Mouse (Mus musculus) forebrain, embryonic 16.5 days (tissue): Measurements from ENCODE around the gene Txnrd1. TPM values are rescaled to one million over a fixed set of nuclear protein-coding genes. Genes with fewer than 3 reads are reported as not detected.

Source experiments
- ATAC-seq: fragments of 200-750 bp; cut with Nextera tagmentation; 2 replicates; pipeline ENCODE4 v1.8.0; 2017; ENCODE audit warnings: mild to moderate bottlenecking, moderate library complexity
- H3K27ac ChIP-seq: fragments of 300-500 bp; sonication (generic); 2 replicates; pipeline ENCODE4 v1.5.1; 2014; ENCODE audit warnings: low read length, control low read depth
- H3K27me3 ChIP-seq: fragments of 300-500 bp; sonication (generic); replicated peaks from 2 replicates; pipeline ENCODE4 v1.6.1; 2014; ENCODE audit warnings: low read length; ENCODE audit not compliant: control insufficient read depth, insufficient read depth
- H3K36me3 ChIP-seq: fragments of 300-500 bp; sonication (generic); 2 replicates; pipeline ENCODE4 v1.6.1; 2014; ENCODE audit not compliant: control insufficient read depth, insufficient read depth
- H3K4me1 ChIP-seq: fragments of 300-500 bp; sonication (generic); replicated peaks from 2 replicates; pipeline ENCODE4 v1.6.1; 2014; ENCODE audit warnings: low read length; ENCODE audit not compliant: control insufficient read depth, insufficient read depth
- H3K4me2 ChIP-seq: fragments of 300-500 bp; sonication (generic); 2 replicates; pipeline ENCODE4 v1.6.1; 2014; ENCODE audit warnings: mild to moderate bottlenecking, low read length, control low read depth
- H3K4me3 ChIP-seq: fragments of 300-500 bp; sonication (generic); replicated peaks from 2 replicates; pipeline ENCODE4 v1.5.1; 2014; ENCODE audit warnings: mild to moderate bottlenecking, low read length, control low read depth
- H3K9ac ChIP-seq: fragments of 300-500 bp; sonication (generic); replicated peaks from 2 replicates; pipeline ENCODE4 v1.6.1; 2014; ENCODE audit warnings: low read depth, low read length, control low read depth
- H3K9me3 ChIP-seq: fragments of 300-500 bp; sonication (generic); 2 replicates; pipeline ENCODE4 v1.6.1; 2016; ENCODE audit warnings: low read length; ENCODE audit not compliant: control insufficient read depth
- WGBS: fragments of 180-500 bp; shearing (Covaris S2); extraction: QIAGEN DNeasy Blood & Tissue Kit; methylation state at CpG from one replicate; pipeline ENCODE4 v1.1.7; 2014; 5-methylcytosine and 5-hydroxymethylcytosine counted together
- polyA plus RNA-seq: library from polyadenylated mRNA; unstranded; fragments of >200 nt; fragmentation: Nextera tagmentation; extraction: Ambion mirVana; gene quantifications from 2 replicates; pipeline ENCODE4 v1.2.1, GENCODE M21; 2015

Txnrd1 gene
- 157 and 179 TPM in 2 replicates for polyA plus RNA-seq

DNA sequence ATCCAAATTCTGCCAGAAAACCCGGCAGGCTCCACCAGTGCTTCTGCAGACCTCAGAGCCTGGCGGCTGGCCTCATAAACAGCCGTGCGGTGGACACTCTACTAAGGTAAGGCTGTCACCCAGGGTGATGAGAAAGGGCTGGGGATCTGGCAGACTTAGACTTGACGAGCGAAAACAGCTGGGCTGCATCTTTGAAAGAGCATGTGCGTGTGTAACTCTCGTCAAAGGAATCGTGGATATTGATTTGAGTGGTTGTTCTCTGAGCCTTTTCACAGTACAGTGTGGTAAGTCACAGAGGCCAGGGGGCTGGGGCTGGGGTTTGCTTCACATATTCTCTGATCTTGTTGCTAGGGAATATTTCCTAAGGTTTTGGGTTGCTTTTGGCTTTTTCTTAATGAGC lies at the start of gene Txnrd1:
Gene Txnrd1, plus strand, starts transcription at position 26 of the 400 bp plus-strand sequence.
- no peak within 1 kb of the TSS for H3K9ac ChIP-seq

DNA sequence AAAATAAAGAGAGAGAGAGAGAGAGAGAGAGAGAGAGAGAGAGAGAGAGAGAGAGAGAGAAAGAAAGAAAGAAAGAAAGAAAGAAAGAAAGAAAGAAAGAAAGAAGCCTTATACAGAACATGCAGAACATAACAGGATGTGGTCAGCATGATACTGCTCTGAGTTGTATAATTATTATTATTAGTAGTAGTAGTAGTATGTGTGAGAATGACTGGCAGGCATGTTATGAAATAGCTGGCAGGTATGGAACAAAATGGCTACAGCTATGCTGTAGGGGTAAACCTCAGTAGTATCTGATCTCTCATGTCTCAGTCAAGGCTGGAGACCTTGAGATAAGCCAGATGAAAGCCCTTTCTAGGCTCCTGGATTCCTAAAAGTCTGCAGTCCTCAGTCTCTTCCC lies 44.6 kb upstream of the Txnrd1 start:
- Histone ChIP-seq H3K4me1 (no peaks in the 10 kb centered on the region), H3K4me2 (no peak overlapping the region), H3K27ac (no peak overlapping the region), H3K9ac (no peak overlapping the region), H3K27me3 (no peaks in the 10 kb centered on the region), H3K36me3 (no peaks in the 10 kb centered on the region), H3K4me3 (no peak overlapping the region), H3K9me3 (no peaks in the 10 kb centered on the region)
- no peak for ATAC-seq

More for the DNA sequence above, at the start of gene Txnrd1:
- ATAC-seq: no peak
- no peaks in the 10 kb centered on the region for H3K4me1 ChIP-seq
- H3K9me3 ChIP-seq: no peaks in the 10 kb centered on the region
- H3K4me3 ChIP-seq: no peak within 1 kb of the TSS
- 56% methylated on average over 9 of the region's 9 CpGs for WGBS
- H3K36me3 ChIP-seq: no peaks in the 10 kb centered on the region
- no peak within 1 kb of the TSS for H3K4me2 ChIP-seq
- H3K27ac ChIP-seq: no peak within 1 kb of the TSS
- no peaks in the 10 kb centered on the region for H3K27me3 ChIP-seq

DNA sequence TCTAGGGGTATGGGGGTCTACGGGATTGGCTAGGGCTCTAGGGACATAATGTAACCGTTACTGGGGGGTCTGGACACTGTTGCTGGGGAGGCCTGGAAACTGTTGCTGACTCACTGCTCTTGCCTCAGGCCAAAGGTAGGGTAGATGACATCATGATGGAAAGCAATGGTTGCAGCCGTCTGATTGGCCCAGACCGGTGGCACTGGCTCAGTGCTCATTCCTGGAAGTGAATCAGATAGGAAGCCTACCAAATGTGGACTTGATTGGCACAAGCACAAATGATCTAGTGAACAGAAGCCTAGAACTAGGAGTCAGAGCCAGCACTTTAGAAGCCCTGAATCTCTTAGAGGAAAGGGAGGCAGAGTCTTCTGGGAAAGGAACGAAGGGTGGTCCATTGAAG lies 43.2 kb upstream of the Txnrd1 start:
- no peaks in the 10 kb centered on the region for H3K36me3 ChIP-seq
- no peak overlapping the region for H3K4me2 ChIP-seq
- peaks cover 6% of the 10 kb centered on the region for H3K4me1 ChIP-seq
- H3K27ac ChIP-seq: no peak overlapping the region
- ATAC-seq: no peak
- no peaks in the 10 kb centered on the region for H3K27me3 ChIP-seq
- H3K9ac ChIP-seq: no peak overlapping the region
- no peaks in the 10 kb centered on the region for H3K9me3 ChIP-seq
- H3K4me3 ChIP-seq: no peak overlapping the region
- WGBS: 84% methylated on average over 5 of the region's 5 CpGs

DNA sequence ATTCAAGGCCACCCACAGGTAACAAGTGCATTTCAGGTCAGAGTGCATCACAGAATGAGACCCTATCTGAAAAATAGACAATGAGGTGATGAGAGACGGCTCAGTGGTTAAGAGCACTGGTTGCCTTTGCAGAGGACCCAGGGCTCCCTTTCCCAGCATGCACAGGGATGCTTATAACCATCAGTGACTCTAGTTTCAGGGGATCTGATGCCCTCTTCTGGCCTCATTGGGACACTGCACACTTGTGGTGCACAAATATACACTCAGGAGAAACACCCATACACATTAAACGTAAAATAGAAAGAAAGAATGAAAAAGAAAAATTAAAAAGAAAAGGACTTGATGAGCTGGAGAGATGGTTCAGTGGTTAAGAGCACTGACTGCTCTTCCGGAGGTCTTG lies 42.0 kb upstream of the Txnrd1 start:
- no peak overlapping the region for H3K4me3 ChIP-seq
- no peak for ATAC-seq
- H3K9me3 ChIP-seq: no peaks in the 10 kb centered on the region
- WGBS: 91% methylated on average over 3 of the region's 3 CpGs
- H3K27me3 ChIP-seq: no peaks in the 10 kb centered on the region
- peaks cover 14% of the 10 kb centered on the region for H3K4me1 ChIP-seq
- H3K4me2 ChIP-seq: no peak overlapping the region
- no peak overlapping the region for H3K9ac ChIP-seq
- H3K27ac ChIP-seq: no peak overlapping the region
- H3K36me3 ChIP-seq: no peaks in the 10 kb centered on the region

DNA sequence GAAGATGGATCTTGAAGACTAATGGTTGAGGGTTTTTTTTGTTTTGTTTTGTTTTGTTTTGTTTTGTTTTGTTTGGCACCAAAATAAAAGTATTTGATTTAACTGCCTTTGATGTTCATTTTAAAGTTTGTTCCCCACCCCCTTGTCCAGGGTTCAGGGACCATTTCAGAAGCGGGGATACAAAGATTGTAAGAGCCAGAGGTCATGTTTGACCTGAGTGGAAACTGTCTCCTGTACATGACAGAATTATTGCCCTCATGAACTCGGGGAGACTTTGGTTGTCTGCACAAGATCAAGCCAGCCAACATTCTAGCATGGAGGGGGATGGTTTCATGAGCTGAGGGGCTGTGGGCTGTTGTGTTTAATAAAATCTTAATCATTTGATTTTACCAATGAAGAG lies 41.4 kb upstream of the Txnrd1 start:
- Histone ChIP-seq H3K9me3 (no peaks in the 10 kb centered on the region), H3K4me3 (no peak overlapping the region), H3K4me2 (no peak overlapping the region), H3K27ac (no peak overlapping the region), H3K27me3 (no peaks in the 10 kb centered on the region), H3K36me3 (no peaks in the 10 kb centered on the region), H3K4me1 (peaks cover 14% of the 10 kb centered on the region), H3K9ac (no peak overlapping the region)
- no peak for ATAC-seq
- 77% methylated on average over 2 of the region's 2 CpGs for WGBS

DNA sequence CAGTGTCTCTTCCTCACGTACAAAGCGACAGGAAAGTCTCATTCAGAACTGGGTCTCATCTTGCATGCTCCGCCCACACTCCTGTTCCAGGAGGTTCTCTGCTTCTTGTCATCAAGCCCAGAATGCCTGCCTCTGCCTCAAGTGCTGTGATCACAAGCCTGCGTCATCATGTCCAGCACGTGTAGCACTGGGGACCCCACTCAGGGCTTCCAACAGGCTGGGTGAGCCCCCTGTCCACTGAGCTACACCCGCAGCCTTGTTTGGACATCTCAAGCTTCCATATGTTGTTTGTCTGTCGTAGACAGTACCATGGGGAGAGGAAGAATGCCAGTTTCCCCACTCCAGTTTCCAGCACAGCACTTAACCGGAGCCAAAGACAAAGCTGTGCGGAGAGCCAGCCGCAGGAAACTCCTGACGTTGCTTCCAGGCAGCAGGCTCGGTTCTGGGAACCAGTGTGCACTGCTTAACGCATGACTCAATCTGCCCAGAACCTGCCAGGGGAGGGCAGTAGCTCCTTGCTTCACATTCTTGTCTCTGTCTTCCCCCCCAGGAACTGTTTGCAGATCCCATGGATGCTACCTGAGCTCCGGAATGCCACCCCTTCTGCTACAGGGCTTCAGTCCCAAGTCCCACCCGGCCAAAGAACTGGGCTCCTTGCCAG lies 38.5 kb upstream of the Txnrd1 start:
- H3K4me2 ChIP-seq: peak overlapping the region; percentile 44
- no peaks in the 10 kb centered on the region for H3K36me3 ChIP-seq
- H3K9ac ChIP-seq: peak overlapping the region; percentile 42; the same call in 1 of the 2 replicates
- ATAC-seq: peak; percentile 96
- H3K27me3 ChIP-seq: no peaks in the 10 kb centered on the region
- peaks cover 14% of the 10 kb centered on the region for H3K4me1 ChIP-seq
- H3K4me3 ChIP-seq: peak overlapping the region; percentile 2
- no peaks in the 10 kb centered on the region for H3K9me3 ChIP-seq
- H3K27ac ChIP-seq: peak overlapping the region; percentile 77
- WGBS: 31% methylated on average over 15 of the region's 15 CpGs

DNA sequence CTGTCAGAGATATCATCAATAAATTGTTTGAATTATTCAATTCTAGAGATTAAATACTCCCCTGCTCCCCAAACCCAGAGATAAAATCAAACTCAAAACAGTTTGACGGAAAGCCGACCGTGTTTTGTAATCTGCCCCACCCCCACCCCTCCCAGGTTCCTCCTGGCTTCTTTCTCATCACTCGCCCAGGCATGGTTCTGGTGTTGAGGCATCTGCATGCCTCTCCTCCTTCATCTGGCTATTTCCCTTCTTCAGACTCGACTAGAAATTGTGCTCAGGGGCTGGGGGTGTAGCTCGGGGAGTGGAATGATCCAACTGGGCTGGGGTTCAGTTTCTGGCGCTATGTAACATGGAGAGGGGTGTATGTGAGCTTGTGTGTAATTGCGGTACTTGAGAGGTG lies 38.0 kb upstream of the Txnrd1 start:
- Histone ChIP-seq H3K9ac (0 out of 2 replicates have a peak overlapping the region, but pooled peaks have one; percentile 13), H3K4me1 (peaks cover 14% of the 10 kb centered on the region), H3K4me2 (peak overlapping the region; percentile 44), H3K36me3 (no peaks in the 10 kb centered on the region), H3K27ac (peak overlapping the region; percentile 77), H3K27me3 (no peaks in the 10 kb centered on the region), H3K4me3 (peak overlapping the region; percentile 2; the same call in 1 of the 2 replicates), H3K9me3 (no peaks in the 10 kb centered on the region)
- WGBS: 49% methylated on average over 8 of the region's 8 CpGs
- peak; percentile 34 for ATAC-seq

DNA sequence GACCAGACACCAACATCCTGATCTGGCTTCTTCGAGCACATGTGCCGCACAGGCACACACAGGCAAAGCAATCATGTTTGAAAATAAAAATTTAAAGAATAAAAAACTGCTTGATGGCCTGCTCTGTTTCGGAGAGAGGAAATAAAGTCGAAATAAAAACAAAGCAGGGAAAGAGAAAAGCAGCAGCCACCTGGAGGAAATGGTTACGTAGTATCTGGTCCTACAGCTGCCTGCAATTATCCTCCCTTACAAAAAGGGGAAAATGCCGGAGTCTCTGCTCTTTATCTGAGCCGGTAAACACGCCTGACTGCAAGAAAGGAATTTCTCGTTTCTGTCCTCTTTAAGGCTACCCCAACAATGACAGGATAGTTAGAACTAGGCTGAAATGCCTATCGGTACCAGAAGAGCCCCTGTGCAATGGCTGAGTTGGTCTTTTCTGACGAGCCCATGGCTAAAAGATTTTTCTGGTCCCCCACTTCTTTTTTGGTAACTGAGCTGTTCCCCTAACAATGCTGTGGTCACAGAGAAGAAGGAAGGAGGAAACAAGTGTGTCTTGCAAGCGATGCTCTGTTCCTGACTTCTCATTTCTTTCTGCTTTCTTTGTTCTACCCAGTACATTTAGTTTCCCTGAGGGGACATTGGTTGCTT lies 37.2 kb upstream of the Txnrd1 start:
- Histone ChIP-seq H3K4me2 (no peak overlapping the region), H3K4me3 (no peak overlapping the region), H3K4me1 (peaks cover 14% of the 10 kb centered on the region), H3K9me3 (no peaks in the 10 kb centered on the region), H3K27me3 (no peaks in the 10 kb centered on the region), H3K9ac (no peak overlapping the region), H3K27ac (no peak overlapping the region; the same call in 1 of the 2 replicates), H3K36me3 (no peaks in the 10 kb centered on the region)
- 31% methylated on average over 12 of the region's 12 CpGs for WGBS
- ATAC-seq: no peak

DNA sequence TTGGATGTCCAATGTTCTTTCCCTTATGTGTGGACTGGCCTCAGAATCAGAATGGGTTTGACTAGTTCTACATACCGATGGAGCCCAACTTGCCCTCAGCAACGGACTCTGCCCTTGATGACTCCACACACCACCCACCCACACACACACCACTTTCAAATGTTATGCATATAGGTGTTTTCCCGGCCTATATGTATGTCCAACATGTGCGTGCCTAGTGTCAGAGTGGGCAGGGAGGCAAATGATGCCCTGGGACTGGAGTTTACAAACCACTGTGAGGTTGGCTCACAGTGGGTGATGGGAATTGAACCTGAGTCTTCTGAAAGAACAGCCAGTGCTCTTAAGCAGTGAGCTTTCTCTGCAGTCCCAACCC lies 36.6 kb upstream of the Txnrd1 start:
- H3K9ac ChIP-seq: no peak overlapping the region
- H3K4me3 ChIP-seq: no peak overlapping the region
- peaks cover 14% of the 10 kb centered on the region for H3K4me1 ChIP-seq
- WGBS: 90% methylated on average over 4 of the region's 4 CpGs
- no peaks in the 10 kb centered on the region for H3K27me3 ChIP-seq
- H3K36me3 ChIP-seq: no peaks in the 10 kb centered on the region
- ATAC-seq: no peak
- no peak overlapping the region for H3K27ac ChIP-seq
- no peak overlapping the region for H3K4me2 ChIP-seq
- H3K9me3 ChIP-seq: no peaks in the 10 kb centered on the region
